Mouse (Mus musculus) C2C12 (cell line): ENCODE measurements around the gene Cited4. TPM values are rescaled to one million over a fixed set of nuclear protein-coding genes. Genes with fewer than 3 reads are reported as not detected.

Experiments
- H3K27me3 ChIP-seq: one replicate; pipeline ENCODE4 v1.6.1; 2011; ENCODE audit not compliant: control insufficient read depth, insufficient read depth, insufficient read length
- H3K36me3 ChIP-seq: one replicate; pipeline ENCODE4 v1.6.1; 2011; ENCODE audit not compliant: control insufficient read depth, insufficient read depth
- H3K4me3 ChIP-seq: one replicate; pipeline ENCODE4 v1.5.1; 2011; ENCODE audit warnings: mild to moderate bottlenecking, control low read depth; ENCODE audit not compliant: poor library complexity, insufficient read depth, severe bottlenecking
- H3K79me2 ChIP-seq: one replicate; pipeline ENCODE4 v1.6.1; 2011; ENCODE audit not compliant: control insufficient read depth, insufficient read depth
- H3K79me3 ChIP-seq: one replicate; pipeline ENCODE4 v1.6.1; 2011; ENCODE audit warnings: low read depth, control low read depth
- H3ac ChIP-seq: one replicate; pipeline ENCODE3; 2011; ENCODE audit warnings: low read depth; ENCODE audit not compliant: control insufficient read depth, insufficient read length
- CEBPB ChIP-seq: IDR thresholded peaks from one replicate; pipeline ENCODE4 v1.6.1; 2011; ENCODE audit warnings: low read depth, mild to moderate bottlenecking, control low read depth, moderate library complexity
- CTCF ChIP-seq: IDR thresholded peaks from one replicate; pipeline ENCODE4 v1.5.1; 2011; ENCODE audit not compliant: control insufficient read depth, insufficient read depth, insufficient read length
- FOSL1 ChIP-seq: IDR thresholded peaks from one replicate; pipeline ENCODE4 v1.8.0; 2011; ENCODE audit warnings: mild to moderate bottlenecking, low read length; ENCODE audit not compliant: poor library complexity, insufficient read depth, severe bottlenecking
- MAX ChIP-seq: IDR thresholded peaks from one replicate; pipeline ENCODE4 v1.6.1; 2011; ENCODE audit warnings: mild to moderate bottlenecking, control low read depth
- MYOD1 ChIP-seq: IDR thresholded peaks from one replicate; pipeline ENCODE4 v1.6.1; 2011; ENCODE audit warnings: low read depth; ENCODE audit not compliant: control insufficient read depth, insufficient read length
- MYOG ChIP-seq: IDR thresholded peaks from one replicate; pipeline ENCODE4 v1.6.1; 2011; ENCODE audit not compliant: control insufficient read depth, insufficient read length; ENCODE audit errors: extremely low read depth
- USF1 ChIP-seq: IDR thresholded peaks from one replicate; pipeline ENCODE4 v1.6.1; 2011; ENCODE audit warnings: low read depth, mild to moderate bottlenecking, control low read depth, moderate library complexity
- polyA plus RNA-seq: library from polyadenylated mRNA; unstranded; fragments of >200 nt; fragmentation: generic; extraction: Trizol; gene quantifications from one replicate; pipeline ENCODE4 v1.2.1, GENCODE M21; 2012; ENCODE audit warnings: missing spikeins

Cited4 gene
- polyA plus RNA-seq, 1 experiment: not detected

GRCm38 (mm10) chr4:120713021-120713420, 46.6 kb downstream of the Cited4 start:
- TF ChIP-seq MYOD1: no peak
- no peak for TF ChIP-seq USF1
- Histone ChIP-seq H3K79me2 (no peaks in the 10 kb centered on the region), H3ac (no peak overlapping the region), H3K36me3 (no peaks in the 10 kb centered on the region), H3K27me3 (no peaks in the 10 kb centered on the region), H3K79me3 (no peaks in the 10 kb centered on the region), H3K4me3 (no peak overlapping the region)

- Histone ChIP-seq H3ac (no peak overlapping the region), H3K4me3 (no peak overlapping the region), H3K79me2 (no peaks in the 10 kb centered on the region), H3K27me3 (no peaks in the 10 kb centered on the region), H3K79me3 (no peaks in the 10 kb centered on the region), H3K36me3 (no peaks in the 10 kb centered on the region)
- TF ChIP-seq MAX: no peak
- no peak for TF ChIP-seq CEBPB
- TF ChIP-seq MYOG: no peak
- peak; percentile 20 for TF ChIP-seq USF1
- TF ChIP-seq MYOD1: peak; percentile 92
Measured at GRCm38 (mm10) chr4:120713856-120714497, 47.6 kb downstream of the Cited4 start.

GRCm38 (mm10) chr4:120716141-120716571, 49.8 kb downstream of the Cited4 start:
- Histone ChIP-seq H3ac (no peak overlapping the region), H3K27me3 (no peaks in the 10 kb centered on the region)

GRCm38 (mm10) chr4:120716765-120717164, 50.4 kb downstream of the Cited4 start:
- H3K4me3 ChIP-seq: no peak overlapping the region

More at GRCm38 (mm10) chr4:120716141-120716571, 49.8 kb downstream of the Cited4 start:
- Histone ChIP-seq H3K79me2 (no peaks in the 10 kb centered on the region), H3K79me3 (no peaks in the 10 kb centered on the region), H3K36me3 (no peaks in the 10 kb centered on the region), H3K4me3 (no peak overlapping the region)
- no peak for TF ChIP-seq FOSL1
- no peak for TF ChIP-seq MYOG
- TF ChIP-seq MYOD1: no peak

More at GRCm38 (mm10) chr4:120716765-120717164, 50.4 kb downstream of the Cited4 start:
- TF ChIP-seq FOSL1: no peak
- no peak for TF ChIP-seq CEBPB
- TF ChIP-seq MAX: no peak
- no peak for TF ChIP-seq MYOG
- no peak for TF ChIP-seq USF1
- TF ChIP-seq CTCF: no peak
- TF ChIP-seq MYOD1: no peak
- H3K36me3 ChIP-seq: no peaks in the 10 kb centered on the region
- no peak overlapping the region for H3ac ChIP-seq
- no peaks in the 10 kb centered on the region for H3K79me3 ChIP-seq
- no peaks in the 10 kb centered on the region for H3K27me3 ChIP-seq
- H3K79me2 ChIP-seq: no peaks in the 10 kb centered on the region

Other genes with a start within 250 kb of the Cited4 start
- 0.02 TPM for gene Slfnl1, start 134.3 kb upstream of the Cited4 start, polyA plus RNA-seq
- 76.3 TPM for gene Ctps, start 96.3 kb upstream of the Cited4 start, polyA plus RNA-seq
- gene Gm8439, start 77.8 kb upstream of the Cited4 start, polyA plus RNA-seq: not detected
- 0.75 TPM for gene Kcnq4, start 82.0 kb downstream of the Cited4 start, polyA plus RNA-seq
- 71.5 TPM for gene Nfyc, start 165.0 kb downstream of the Cited4 start, polyA plus RNA-seq
- 0.01 TPM for gene Rims3, start 188.2 kb downstream of the Cited4 start, polyA plus RNA-seq